Mouse (Mus musculus) lung, postnatal 0 days (tissue): ENCODE measurements at regions not wholly inside any gene's neighbourhood (a gene's known extent, or its start where the extent isn't known, plus 50 kb on each side); places are given as distances from the start of the nearest gene placed in this dataset.

Experiments used
- ATAC-seq: fragments of 200-750 bp; cut with Nextera tagmentation; 2 replicates; pipeline ENCODE4 v1.8.0; 2017; ENCODE audit warnings: moderate library complexity
- DNase-seq: peaks from one replicate; pipeline ENCODE4 v3.0.0-alpha.2; 2016; ENCODE audit warnings: low spot score
- H3K27ac ChIP-seq: fragments of 300-500 bp; sonication (generic); 2 replicates; pipeline ENCODE4 v1.5.1; 2014; ENCODE audit warnings: antibody characterized with exemption, mild to moderate bottlenecking, low read length, mixed read lengths
- H3K27me3 ChIP-seq: fragments of 300-500 bp; sonication (generic); replicated peaks from 2 replicates; pipeline ENCODE4 v1.6.1; 2014; ENCODE audit warnings: low read length, mixed read lengths; ENCODE audit not compliant: insufficient read depth
- H3K36me3 ChIP-seq: fragments of 300-500 bp; sonication (generic); 2 replicates; pipeline ENCODE4 v1.6.1; 2014; ENCODE audit warnings: low read length, mixed read lengths; ENCODE audit not compliant: insufficient read depth
- H3K4me1 ChIP-seq: fragments of 300-500 bp; sonication (generic); 2 replicates; pipeline ENCODE4 v1.6.1; 2014; ENCODE audit warnings: antibody characterized with exemption, low read depth, low read length, mixed read lengths; ENCODE audit not compliant: insufficient read depth
- H3K4me2 ChIP-seq: fragments of 300-500 bp; sonication (generic); replicated peaks from 2 replicates; pipeline ENCODE4 v1.6.1; 2014; ENCODE audit warnings: low read depth, mild to moderate bottlenecking, low read length, moderate library complexity, mixed read lengths
- H3K4me3 ChIP-seq: fragments of 300-500 bp; sonication (generic); 2 replicates; pipeline ENCODE4 v1.5.1; 2014; ENCODE audit warnings: low read depth, low read length
- H3K9ac ChIP-seq: fragments of 300-500 bp; sonication (generic); replicated peaks from 2 replicates; pipeline ENCODE4 v1.6.1; 2014; ENCODE audit warnings: low read depth, mild to moderate bottlenecking
- H3K9me3 ChIP-seq: fragments of 300-500 bp; sonication (generic); 2 replicates; pipeline ENCODE4 v1.6.1; 2016; ENCODE audit warnings: low read length, mixed read lengths
- CTCF ChIP-seq: IDR thresholded peaks from 2 replicates; pipeline ENCODE4 v1.5.1; 2016; ENCODE audit warnings: antibody characterized with exemption, mild to moderate bottlenecking
- EP300 ChIP-seq: IDR thresholded peaks from 2 replicates; pipeline ENCODE4 v1.6.1; 2016; ENCODE audit warnings: antibody characterized with exemption, mild to moderate bottlenecking, control low read depth
- WGBS: fragments of 180-500 bp; shearing (Covaris S2); extraction: QIAGEN DNeasy Blood & Tissue Kit; methylation state at CpG from one replicate; pipeline ENCODE4 v1.1.7; 2014; 5-methylcytosine and 5-hydroxymethylcytosine counted together

DNA sequence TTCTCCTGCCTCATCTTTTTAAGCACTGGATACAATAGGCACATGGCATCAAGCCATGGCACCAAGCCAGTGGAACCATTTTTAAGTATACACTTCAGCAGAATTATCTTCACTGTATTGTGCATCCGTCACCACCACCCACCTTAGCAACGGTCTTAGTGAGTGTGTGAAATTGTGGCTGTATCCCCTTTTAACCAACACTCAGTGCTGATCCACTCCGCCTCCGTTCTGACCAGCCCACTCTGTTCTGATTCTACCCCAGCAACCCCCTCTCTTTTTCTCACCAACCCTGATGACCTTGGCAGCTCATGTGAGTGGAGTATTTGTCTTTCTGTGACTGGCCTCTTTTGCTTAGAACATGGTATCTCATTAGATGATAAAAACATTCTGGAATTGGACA lies 662.2 kb downstream of the Zfp706 start:
- no peak overlapping the region for H3K4me3 ChIP-seq
- peak; percentile 60 for ATAC-seq
- H3K9me3 ChIP-seq = no peaks in the 10 kb centered on the region

DNA sequence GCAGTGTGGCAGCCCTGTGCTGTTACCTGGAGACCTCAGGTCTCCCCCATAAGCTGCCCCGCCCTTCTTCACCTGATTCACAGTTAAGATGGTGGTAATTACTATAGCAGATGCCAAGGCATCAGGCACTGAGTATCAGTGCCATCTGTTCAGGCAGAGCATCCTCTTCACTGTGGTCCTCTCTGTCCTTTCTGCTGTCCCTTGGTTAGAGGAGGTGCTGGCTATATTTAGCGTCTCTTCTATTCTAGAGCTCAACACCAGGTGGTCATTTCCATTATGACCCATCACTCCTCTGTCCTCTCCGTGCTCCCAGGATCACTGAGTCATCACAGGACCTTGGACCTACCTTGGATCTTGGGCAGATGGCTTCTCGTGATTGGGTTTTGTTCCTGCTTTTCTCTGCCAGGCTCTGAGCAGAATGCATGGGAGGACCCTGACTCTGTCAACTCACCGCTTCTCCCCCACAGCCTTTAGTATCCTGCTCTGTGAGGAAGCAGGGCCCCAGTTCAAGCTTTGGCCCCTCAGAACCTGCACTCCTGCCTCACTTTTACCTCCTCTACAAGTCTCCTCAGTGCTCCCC lies 667.5 kb downstream of the Zfp706 start:
- 80% methylated on average over 5 of the region's 5 CpGs for WGBS
- no peaks in the 10 kb centered on the region for H3K36me3 ChIP-seq
- no peak overlapping the region for H3K4me3 ChIP-seq
- no peaks in the 10 kb centered on the region for H3K9me3 ChIP-seq
- H3K4me2 ChIP-seq = no peak overlapping the region
- DNase-seq = no peak
- H3K27ac ChIP-seq = no peak overlapping the region
- no peak overlapping the region for H3K9ac ChIP-seq
- H3K27me3 ChIP-seq = no peaks in the 10 kb centered on the region
- H3K4me1 ChIP-seq = no peaks in the 10 kb centered on the region
- no peak for TF ChIP-seq EP300
- no peak for TF ChIP-seq CTCF
- ATAC-seq = no peak

More for the DNA sequence above, 662.2 kb downstream of the Zfp706 start:
- Histone ChIP-seq H3K4me2 (no peak overlapping the region), H3K4me1 (peaks cover 13% of the 10 kb centered on the region; the same call in 1 of the 2 replicates), H3K27ac (no peak overlapping the region), H3K27me3 (no peaks in the 10 kb centered on the region), H3K36me3 (no peaks in the 10 kb centered on the region), H3K9ac (no peak overlapping the region)
- 44% methylated on average over 4 of the region's 4 CpGs for WGBS
- DNase-seq = peak; percentile 53
- TF ChIP-seq EP300 (no peak; the same call in 1 of the 2 replicates), CTCF (no peak)

DNA sequence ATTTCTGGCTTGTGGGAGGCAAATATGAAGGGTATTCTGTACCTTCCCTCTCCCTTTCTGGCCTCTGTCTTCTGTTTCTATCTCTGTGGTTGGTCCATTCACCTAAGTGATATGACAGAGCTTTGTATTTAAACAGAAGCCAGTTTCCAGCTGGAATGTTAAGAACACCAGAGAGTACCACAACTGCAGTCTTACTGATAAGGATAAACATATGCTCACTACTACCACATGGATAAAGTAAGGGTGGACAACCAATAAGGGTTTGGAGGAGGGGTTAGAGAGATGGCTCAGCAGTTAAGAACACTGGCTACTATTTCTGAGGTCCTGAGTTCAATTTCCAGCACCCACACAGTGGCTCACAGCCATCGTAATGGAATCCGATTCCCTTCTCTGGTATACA lies 668.8 kb downstream of the Zfp706 start:
- DNase-seq (no peak), ATAC-seq (no peak)
- 71% methylated on average over 2 of the region's 2 CpGs for WGBS
- H3K9me3 ChIP-seq = no peaks in the 10 kb centered on the region
- TF ChIP-seq EP300 = no peak
- no peak for TF ChIP-seq CTCF
- no peaks in the 10 kb centered on the region for H3K27me3 ChIP-seq
- H3K36me3 ChIP-seq = no peaks in the 10 kb centered on the region
- no peak overlapping the region for H3K4me3 ChIP-seq
- H3K4me1 ChIP-seq = peaks cover 3% of the 10 kb centered on the region; the same call in 1 of the 2 replicates
- H3K4me2 ChIP-seq = no peak overlapping the region
- no peak overlapping the region for H3K27ac ChIP-seq
- no peak overlapping the region for H3K9ac ChIP-seq

DNA sequence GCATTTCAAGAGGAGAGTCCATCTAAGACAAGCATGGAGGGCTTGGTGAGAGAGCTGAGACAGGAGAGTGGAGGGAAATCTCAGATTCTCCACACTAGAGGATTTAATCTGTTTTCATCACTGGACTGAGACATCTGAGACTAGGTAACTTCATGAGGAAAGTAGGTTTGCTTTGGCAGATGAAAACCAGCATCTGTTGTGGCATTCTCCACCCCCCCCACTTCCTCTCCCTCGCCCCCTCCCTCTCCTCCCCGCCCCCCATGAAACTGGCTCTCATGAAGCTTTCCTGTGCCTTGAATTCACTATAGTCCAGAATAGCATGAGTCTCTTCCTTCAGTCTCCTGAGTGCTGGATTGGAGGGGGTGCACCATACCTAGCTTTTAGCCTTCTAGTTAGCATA lies 670.7 kb downstream of the Zfp706 start:
- Histone ChIP-seq H3K36me3 (no peaks in the 10 kb centered on the region), H3K9me3 (no peaks in the 10 kb centered on the region), H3K4me2 (no peak overlapping the region), H3K9ac (no peak overlapping the region), H3K27ac (no peak overlapping the region), H3K27me3 (no peaks in the 10 kb centered on the region), H3K4me3 (no peak overlapping the region), H3K4me1 (peaks cover 4% of the 10 kb centered on the region; the same call in 1 of the 2 replicates)
- ATAC-seq (no peak), DNase-seq (no peak)
- TF ChIP-seq EP300 (no peak), CTCF (no peak)
- WGBS = 76% methylated on average over 2 of the region's 2 CpGs

DNA sequence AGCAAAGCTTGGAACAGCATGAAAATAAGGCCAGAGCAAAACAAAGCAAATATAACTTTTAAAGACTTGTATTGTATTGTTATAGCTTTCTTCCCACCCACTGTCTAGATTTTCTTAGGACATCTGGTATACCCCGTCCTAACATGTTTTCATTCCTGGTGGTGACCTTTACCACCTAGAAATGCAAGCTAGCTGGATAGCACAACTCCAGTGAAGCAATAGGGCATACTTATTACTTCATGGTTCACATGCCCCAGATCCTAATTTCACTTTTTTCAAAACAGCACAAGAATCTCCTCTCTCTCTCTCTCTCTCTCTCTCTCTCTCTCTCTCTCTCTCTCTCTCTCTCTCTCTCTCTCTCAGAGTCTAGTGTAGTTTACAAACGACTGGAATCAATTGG lies 672.5 kb downstream of the Zfp706 start:
- Histone ChIP-seq H3K4me3 (no peak overlapping the region), H3K9me3 (no peaks in the 10 kb centered on the region), H3K4me1 (peaks cover 4% of the 10 kb centered on the region; the same call in 1 of the 2 replicates), H3K9ac (no peak overlapping the region), H3K27me3 (no peaks in the 10 kb centered on the region), H3K27ac (no peak overlapping the region), H3K36me3 (no peaks in the 10 kb centered on the region), H3K4me2 (no peak overlapping the region)
- ATAC-seq (no peak), DNase-seq (peak; percentile 28)
- TF ChIP-seq EP300 (0 out of 2 replicates have a peak, but pooled peaks have one; percentile 15), CTCF (no peak)
- 56% methylated on average over 2 of the region's 2 CpGs for WGBS

DNA sequence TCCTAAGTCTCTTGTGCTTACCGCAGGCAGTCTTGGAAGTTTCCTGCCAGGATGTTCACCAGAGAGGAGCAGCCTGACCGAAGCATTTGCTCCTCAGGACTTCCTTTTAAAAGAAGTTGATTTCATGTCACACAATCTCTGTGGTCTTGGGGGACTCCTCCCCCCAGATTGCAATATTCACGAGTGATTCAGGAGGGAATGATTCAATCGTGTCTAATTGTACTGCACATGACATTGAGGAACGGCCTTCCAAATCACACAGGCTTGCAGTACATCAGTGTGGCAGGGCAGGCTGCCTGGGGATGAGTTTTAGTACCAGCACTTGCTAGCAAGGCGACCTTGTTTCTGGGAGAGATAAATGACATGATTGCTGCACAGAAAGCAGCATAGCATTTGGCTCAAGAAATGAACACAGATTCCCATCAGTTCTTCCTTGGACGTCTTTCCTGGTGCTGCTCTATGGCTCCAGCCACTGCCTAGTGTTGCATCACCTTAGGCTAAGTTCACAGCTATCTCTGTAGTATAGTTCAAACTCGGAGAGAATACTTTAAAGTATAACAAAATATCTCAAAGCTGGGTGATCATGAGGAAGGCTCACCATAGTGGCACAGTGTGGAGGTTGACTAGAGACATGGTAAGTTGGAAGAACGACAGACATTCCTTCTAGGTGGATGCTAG lies 673.0 kb downstream of the Zfp706 start:
- no peak for DNase-seq
- Histone ChIP-seq H3K9me3 (no peaks in the 10 kb centered on the region), H3K27ac (no peak overlapping the region), H3K9ac (no peak overlapping the region), H3K4me2 (no peak overlapping the region), H3K36me3 (no peaks in the 10 kb centered on the region), H3K4me1 (peaks cover 4% of the 10 kb centered on the region; the same call in 1 of the 2 replicates), H3K4me3 (no peak overlapping the region), H3K27me3 (no peaks in the 10 kb centered on the region)
- TF ChIP-seq CTCF (no peak), EP300 (no peak)
- 61% methylated on average over 9 of the region's 9 CpGs for WGBS
- ATAC-seq = no peak
